Mouse (Mus musculus): Measurements from ENCODE around the gene Zfp579.

GRCm38 (mm10) chr7:4996934-4997333 is 976 bp upstream of the Zfp579 start:
- TF ChIP-seq TAL1 (IDR thresholded peaks at IDR 0.05; ENCODE audit: low read length) (no peak), GATA1 (IDR thresholded peaks at IDR 0.05; ENCODE audit: low read length) (no peak)

All from erythroblast, embryonic 14.5 days (primary cell).